Mouse (Mus musculus): ENCODE measurements at regions not wholly inside any gene's neighbourhood (a gene's known extent, or its start where the extent isn't known, plus 50 kb on each side); places are given as distances from the start of the nearest gene placed in this dataset.

DNA sequence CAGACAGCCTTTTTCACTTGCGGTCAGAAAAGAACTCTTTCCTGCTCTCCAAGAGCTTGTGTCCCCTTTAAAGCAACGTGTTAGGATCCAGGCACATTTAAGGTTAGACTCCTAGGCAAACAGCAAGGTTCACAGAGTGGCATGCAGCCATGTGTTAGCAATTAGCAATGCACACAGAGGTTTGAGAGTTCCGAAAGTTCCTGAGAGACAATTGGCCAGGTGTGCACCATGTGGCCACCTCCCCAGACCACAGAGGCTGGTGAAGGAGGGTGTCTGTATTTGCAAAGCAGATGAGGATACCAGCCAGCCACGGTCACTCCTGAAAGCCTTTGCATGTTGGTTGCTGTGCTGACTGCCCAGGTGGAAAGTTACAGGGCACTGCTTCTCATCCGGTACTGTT lies 240.6 kb downstream of the H2al1j start:
- DNase-seq: no peak

DNA sequence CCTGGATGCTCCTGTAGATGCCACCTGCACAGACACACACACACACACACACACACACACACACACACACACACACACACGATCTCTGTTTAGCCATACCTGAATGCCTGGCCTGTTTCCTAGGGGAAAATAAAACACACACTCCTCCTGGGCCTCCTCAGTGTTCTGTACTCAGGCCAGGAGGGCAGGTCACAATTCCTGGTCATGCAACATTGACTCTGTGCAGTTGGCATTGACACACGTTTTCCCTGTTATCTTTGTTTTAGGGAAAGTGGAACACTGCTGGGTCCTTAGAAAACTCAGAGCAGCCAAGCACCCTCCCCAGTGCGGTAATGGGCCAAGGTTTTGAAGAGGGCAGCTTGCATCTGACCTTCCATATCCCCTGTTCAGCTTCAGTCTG lies 246.7 kb downstream of the H2al1j start:
- DNase-seq: no peak

DNA sequence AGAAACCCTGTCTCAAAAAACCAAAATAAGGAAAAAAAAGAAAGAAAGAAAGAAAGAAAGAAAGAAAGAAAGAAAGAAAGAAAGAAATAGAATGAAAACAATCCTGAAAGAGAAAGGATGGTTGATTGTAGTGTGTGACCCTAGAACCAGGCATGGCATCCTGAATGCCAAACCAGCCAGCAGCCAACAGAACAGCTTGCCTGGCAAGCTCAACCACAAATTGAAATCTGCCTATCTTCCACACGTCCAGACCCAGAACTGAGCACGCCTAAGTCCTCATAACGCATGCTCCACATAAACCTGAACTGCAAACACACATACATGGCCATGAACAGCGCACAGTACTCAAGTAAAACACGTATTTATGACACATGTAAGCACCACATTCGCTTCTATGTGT lies 247.9 kb downstream of the H2al1j start:
- DNase-seq: no peak

DNA sequence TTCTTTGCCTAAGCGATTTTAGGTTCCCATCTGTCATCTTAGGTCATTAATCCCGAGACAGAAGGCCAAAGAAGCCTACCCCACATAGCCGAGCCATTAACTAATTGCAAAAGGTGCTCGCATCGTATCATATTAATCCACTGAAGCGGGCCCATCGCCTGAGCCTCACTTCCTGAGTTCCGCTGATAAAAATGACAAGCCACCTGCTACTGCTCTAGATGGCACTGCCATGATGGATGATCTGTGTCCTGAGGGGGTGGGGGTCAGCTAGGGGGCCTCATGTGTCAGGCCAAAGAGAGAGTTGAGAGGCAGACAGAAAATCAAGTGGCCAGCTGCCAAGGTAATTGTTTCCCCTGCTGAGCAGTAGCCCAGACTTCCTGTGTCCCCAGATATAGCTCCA lies 248.7 kb downstream of the H2al1j start:
- DNase-seq: no peak

DNA sequence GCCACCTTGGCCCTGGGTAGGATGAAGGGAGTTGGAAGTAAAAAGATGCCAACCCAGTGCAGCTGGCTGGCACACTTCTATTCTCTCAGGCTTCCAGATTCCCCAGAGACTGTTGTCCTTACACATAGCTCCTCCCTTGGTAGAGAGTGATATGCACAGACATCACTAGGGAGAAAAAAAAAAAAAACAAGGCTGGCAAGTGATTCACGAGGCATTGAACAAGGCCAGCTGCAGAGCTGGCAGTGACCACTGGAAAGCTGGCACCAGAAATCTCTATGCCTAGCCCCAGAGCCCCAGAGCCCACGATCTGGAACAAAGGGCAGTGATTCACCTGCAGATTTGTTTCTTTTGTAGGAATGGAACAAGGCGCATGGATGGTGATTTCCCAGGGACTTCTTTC lies 249.7 kb downstream of the H2al1j start:
- DNase-seq: no peak

DNA sequence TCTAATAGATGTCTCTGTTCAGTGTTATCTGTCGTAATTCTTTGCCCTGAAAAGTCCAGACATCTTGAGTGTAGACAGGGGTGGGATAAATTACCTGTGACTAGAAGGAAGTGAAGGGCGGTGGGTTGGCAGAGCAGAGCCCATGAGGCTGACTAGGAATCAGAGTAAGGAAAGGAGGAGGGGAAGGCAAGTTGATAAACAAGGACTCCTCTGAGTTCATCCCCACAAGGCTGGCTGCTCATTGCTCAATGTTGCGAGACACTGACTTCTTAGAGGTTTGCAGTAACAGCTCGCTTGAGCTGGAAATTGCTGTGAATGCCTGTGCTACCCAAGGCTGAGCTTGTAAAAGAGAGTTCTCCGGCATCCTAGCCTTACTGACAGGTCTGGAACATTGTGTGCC lies 257.7 kb downstream of the H2al1j start:
- DNase-seq: no peak

DNA sequence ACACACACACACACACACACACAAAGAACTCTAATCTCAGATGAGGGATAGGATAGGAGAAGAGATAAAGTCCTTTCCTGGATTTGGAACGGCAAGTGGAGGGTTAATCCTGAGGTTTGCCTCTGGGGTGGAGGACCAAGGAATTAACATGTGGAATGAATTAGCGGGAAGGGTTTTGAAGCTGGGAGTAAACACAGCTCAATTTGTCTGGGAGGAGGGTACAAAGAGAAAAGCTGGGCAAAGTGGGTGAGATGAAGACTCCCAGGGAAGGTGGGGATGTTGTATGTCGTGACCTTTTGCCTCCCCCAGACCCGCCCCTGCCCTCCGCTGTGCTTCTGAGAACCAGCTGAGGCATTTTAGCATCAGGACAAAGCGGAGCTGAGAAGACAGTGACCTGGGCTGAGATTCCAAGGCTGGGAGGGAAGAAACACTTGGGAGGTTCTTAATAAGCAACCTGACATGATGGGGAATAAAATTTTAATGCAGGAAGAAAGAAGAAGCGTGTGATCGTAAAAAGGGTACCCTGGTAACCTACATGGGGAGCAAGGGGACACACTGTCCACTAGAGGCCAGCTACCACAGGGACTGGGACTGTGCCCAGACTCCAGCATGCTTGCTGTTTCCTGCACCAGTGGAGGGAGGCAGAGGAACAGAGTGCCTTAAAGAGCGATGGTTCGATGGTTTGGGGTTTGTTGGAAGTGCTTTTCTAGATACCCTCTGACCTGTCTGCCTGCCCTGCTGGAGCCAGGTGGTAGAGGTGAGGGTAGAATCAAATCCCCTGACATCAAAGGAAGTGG lies 264.0 kb downstream of the H2al1j start:
- DNase-seq: no peak

DNA sequence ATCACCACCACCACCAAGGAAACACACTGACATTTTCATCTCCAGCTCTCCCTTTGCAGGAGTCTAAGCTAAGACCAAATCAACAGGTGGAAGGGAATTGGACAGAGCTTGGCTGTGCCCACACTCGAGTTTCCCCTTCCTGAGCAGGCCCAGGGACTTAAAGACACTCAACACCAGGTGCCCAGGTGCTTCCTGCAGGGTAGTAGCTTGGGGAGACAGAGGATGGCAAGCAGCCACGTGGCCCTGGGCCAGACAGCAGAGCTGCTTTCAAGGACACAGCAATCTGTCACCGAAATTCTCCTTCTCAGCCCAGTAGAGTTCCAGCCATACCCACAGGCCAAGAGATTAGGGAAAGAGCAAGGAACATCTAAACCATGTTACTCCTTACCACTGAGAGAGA lies 266.9 kb downstream of the H2al1j start:
- no peak for DNase-seq

DNA sequence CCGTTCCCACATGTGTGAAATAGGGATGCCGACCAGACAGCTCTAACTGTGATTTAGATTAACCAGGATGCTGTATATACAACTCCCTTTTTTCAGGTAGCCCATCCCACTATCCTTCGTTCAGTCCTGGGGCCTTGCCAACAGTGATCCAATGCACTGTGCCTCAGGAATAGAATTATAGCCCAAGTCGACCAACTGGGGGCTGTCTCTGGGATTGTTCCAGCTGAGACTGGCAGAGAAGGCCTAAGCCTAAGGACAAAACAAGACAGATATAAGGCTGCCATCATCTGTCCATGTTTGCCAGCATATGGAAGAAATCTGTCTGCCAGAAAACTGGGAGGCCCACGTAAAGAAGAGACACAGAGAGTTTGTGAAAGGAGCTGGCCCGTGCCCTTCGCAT lies 269.9 kb downstream of the H2al1j start:
- DNase-seq: no peak

DNA sequence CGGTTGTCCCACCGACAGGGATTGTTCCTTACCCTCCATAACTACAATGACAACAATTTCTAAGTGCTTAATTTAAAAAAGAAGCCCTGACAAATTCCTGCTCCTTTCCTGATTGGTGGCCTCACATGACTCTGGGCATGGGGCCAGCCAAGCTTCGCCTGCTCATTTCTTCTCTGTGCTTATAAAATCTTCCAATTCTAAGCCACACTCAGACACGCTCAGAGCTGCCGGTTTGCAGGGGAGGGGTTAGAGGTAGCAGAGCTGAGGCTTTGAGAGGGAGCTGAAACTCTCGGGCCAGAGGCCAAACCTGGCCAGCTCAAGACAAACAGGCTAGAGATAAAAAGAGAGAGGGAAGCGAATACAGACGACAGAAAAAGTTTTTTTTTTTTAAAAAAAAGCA lies 286.6 kb downstream of the H2al1j start:
- DNase-seq: no peak

DNA sequence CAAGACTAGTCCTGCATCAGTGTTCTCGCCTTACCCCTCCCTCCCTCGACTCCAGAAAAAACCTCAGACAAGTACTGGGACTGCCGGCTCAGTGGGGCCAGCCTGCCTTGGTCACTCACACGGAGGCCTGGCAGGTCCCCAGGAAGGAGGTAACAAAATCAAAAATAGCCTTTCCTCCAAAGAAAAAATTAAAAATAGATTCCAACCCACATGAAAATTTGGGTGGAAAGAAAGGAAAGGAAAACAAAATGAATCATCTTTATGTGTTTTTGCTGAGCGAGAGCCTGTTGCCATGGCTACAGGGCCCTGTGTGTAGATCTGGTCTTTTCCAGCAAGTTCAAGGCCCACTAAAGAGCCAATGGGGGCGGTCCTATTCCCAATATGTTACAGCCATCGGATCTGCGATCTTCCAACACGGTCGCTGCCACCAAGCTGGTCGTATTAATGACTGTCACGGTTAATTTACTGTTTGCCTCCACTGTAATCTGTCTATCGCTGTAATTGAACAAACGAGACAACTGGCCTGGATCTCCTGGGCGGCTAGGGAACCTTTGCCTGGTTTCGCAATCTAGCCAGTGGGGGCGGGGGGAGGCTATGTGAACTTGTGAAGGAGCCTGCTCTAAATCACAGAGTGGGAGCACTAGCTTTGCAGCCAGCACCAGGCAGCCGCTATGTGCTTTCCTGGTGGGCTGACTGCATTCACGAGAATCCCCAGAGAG lies 293.6 kb downstream of the H2al1j start:
- DNase-seq: peak; percentile 34

DNA sequence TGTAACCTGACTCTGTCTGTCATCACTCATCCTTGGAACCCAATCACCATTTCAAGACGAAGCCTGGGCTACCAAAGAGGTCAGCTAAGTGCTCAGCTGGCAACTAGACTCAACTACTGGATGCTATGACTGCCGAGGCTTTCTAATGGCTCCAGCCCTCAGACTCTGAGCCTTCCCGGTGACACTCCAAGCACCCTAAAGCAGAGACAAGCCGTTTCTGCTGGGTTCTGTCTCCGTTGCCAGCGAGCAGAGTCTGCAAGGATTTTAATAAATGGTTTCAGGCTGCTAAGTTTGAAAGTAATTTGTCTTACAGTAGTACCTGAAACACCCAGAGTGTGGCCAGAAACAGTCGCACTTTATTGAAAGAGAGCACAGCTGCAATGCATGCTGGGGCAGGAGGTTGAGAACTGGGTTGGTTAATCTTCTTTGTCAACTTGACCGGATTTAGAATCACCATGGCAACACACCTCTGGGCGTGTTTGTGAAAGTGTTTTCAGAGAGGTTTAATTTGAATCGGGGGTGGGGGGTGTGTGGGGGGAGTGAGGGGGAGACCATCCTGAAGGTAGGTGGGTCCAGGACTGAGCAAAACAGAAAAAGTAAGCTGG lies 298.8 kb downstream of the H2al1j start:
- no peak for DNase-seq

DNA sequence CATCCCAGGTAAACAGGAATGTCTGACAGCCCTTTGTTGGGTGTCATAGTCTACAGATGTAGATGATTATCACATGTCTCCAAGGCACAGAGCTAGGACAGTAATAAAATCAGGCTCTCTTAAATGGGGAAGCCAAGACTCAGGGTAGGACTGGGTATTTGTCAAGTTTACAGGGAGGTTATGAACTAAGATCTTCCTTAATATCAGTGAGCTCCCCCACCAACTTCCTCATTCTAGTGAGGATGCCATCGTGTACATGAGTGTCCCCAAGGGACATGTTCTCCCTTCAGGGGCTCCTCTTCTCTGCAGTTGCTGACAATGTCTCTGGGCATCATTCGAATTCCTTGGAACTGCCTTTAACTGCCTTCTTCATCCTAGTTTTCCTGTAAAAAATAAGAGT lies 301.7 kb downstream of the H2al1j start:
- no peak for DNase-seq

DNA sequence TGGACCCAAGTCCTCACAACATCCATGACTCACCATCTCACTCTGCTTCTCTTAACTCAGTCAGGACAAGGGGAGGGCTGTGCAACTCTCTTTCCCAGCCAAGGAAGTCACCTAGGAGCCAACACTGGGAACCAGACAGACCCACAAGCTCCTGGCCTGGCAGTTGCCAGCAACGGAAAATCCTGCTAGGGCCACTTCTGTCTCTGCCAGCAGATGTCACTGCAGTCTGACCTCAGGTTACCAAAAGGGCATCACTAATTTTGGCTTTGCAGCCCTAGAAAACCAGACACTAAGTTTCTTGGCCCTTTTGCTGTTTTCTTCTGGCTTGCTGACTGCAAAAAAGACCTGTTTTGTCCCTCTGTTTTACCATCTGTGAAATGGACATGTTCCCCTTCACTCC lies 302.3 kb downstream of the H2al1j start:
- peak; percentile 42 for DNase-seq

DNA sequence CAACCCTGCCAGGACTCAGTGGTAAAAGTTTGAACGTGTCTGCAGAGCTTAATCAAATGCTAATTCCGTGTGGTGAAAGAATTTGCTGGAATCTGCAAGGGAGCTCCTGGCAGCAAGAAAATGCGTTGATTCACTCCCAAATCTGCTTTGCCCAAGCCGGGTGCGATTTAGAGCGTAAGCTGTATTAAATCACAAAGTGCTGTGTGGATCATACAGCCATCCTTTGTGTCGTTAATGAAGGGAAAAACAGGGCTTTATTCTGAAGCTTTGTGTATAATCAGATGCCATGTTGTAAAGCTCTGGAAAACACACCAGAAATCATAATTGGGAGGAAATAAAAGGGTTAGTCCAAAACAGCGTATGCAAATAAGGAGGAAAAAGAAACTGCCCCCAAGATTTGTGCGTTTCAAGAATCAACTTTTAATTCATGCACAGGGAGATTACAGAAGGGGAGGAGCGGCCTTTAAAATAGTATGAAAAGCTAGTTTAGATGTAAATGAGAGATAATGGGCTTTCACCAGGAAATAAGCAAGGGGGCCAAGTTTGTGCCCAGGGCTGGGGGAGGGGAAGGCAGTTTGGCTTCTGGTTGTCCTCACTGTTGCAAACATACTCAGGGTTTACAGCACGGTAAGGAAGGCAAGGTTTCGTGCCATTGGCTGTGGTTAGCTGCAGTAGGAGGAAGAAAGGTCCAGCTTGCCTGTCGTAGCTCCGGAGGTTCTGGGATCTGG lies 303.7 kb downstream of the H2al1j start:
- no peak for DNase-seq

DNA sequence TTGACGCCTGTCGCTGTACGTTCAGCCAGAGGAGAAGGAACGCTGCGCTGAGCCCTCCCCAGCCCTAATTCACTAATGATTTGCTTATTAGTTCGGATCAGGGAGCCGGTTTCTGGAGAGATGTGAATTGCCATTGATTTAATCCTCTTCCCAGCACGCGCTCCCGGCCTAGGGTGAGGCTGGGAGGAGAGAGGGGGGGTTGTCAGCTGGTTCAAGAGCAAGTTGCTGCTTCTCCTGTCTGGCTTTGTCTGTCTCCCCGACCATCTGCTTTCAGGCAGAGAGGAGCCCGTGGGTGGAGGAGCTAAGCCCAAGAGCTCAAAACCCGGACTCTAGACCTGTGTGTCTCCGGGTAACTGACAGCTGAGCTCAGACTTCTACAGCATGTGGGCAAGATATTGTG lies 304.4 kb downstream of the H2al1j start:
- no peak for DNase-seq

DNA sequence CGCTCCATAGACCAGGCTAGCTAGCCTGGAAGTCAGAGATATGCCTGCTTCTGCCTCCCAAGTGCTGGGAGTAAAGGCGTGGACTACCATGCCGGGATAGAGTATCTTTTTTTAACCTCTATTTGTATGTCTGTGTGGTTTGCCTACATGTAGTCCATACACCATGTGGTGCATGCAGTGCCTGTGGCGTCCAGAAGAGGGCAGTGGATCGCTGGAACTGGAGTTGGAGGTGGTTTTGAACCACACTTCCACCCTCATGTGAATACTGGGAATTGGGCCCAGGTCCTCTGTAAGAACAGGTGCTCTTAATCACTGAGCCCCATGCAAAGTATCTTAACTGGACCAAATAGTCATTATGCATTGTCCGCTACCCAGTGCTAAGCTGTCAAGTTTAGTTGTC lies 306.2 kb downstream of the H2al1j start:
- no peak for DNase-seq

DNA sequence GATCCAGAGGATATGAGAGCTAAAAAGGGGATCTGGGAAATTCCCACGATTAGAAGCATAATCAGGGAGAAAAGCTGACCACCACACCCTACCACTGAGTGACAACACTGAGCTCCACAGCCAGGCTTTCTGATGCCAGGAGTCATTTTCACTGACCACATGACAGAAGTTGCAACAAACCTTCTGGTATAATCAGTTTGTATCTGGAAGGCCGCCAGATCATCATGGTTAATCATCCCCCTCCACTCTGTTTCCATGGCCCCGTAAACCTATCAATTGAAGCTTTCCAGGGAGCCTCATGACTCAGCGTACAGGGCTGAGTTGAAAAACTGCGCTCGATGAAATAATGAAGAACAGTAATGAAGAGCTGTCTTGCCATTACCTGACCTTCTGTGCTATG lies 316.9 kb downstream of the H2al1j start:
- no peak for DNase-seq

DNA sequence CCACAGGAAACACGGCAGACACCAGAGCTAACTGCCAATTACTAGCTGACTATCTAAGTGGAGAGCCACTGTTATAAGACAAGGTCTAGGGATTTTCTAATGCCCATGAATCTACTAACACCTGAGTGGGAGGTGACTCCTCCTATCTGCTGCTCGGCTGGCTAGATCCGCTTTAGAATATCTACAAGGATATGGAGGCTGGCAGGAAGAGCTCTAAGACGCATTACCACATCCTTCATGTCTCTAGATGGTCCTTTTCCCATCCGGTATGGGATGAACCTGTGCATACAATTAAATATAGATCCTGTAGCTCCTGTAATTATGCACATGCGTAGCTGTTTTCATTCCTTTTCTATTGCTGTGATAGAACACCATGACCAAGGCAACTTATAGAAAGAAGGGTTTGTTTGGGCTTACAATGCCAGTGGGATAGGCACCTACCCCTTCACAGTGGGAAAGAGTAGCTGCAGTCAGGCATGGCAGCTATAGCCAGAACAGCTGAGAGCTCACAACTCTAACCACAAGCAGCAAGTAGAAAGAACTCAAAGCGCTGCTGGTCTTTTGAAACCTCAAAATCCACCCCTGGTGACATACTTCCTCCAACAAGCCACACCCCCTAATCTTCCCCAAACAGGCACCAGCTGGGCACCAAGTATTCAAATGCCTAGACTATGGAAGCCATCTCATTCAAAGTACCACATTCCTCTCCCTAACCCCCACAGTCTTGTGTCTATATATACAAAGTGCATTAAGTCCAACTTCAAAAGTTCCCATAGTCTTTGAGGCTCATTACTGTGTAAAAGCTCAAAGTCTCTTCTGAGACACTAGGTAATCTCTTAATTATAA lies 319.3 kb downstream of the H2al1j start:
- DNase-seq: no peak

DNA sequence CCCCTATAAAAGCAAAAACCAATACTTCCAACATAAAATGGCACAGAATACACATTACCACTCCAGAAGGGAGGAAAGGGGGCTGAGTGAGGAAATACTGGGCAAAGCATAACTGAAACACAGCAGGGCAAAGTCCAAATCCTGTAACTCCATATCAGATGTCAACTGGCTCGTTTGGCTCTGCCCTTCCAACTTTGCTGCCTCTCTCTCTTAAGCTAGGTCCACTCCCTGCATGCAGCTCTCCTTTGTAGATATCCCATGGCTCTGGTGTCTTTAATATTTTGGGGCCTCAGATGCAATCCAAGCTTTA lies 319.9 kb downstream of the H2al1j start:
- DNase-seq: no peak

DNA sequence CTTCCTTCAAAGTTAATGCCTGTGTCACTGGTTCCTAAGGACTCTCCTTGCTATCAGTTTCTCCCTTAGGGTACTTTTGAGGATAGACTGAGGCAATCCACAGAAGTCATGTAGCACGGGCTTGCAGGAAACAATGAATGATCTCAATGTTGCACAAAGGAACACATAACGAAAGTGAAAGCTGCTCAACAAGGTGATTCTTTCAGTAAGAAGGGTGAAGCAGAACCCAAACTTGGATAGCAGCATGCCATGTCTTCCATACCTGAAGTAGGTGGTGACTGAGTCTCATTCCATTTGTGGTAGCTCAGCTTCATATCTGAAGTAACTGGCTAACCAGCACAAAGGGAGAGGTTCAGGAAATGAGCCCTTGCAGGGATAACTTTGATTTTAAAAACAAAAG lies 325.7 kb downstream of the H2al1j start:
- DNase-seq: no peak

DNA sequence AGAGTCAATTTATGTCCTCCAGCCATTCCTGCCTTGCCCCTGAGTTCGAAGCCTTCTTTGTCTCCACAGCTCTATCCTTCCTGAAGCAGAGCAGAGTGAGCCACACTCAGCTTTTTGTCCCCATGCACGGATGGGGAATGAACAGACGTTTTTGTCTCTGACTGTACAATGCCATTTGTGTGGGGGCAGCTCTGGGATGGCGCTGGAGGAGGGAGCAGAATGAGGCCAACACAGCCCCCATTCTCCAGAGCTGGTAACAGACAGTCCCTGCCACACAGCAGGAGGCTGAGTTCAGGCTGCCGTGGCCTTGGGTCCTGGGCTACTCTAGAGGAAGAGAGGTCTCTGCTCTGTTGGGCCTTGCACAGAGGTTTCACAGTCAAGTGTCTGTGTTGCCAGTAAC lies 327.4 kb downstream of the H2al1j start:
- no peak for DNase-seq
